In the genomic region with DNA sequence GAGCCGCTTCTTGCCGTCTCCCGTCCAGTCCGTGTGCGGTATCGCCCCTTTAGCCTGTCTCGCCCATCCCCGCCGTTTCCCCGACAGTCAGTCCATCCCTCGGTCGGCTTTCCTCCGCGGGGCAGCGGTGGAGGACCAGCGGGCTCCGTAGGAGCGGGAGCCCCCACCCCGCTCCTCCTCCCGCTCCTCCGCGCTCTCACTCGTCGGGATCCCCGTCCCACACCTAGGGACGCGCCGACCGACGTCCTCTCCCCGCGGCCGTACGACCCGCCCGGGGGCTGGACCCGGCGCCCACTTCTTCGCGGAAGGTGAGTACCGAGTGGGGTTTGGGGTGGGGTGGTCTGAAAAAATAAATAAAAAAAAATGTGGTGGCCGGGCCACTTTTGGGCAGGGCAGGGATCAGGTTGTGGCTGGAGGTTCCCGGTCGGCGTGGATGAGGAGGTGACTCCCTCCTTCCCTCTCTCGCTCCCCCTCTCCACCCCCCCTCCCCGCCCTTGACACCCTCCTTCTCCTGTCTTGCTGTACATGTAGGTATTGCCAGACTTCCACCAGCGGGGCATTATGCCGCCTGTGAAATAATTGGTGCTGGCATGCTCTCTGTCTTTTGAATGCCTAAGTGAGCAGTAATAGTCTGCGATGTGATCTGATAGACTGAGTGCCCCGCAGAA, we compare ENCODE assay signal across 8 mouse cellular contexts. TPM values are rescaled to one million over a fixed set of nuclear protein-coding genes. Genes with fewer than 3 reads are reported as not detected.
DNase-seq lines count a peak whose midpoint lies in the region; ATAC-seq and TF ChIP-seq lines count a peak whose summit lies in the region.

No protein-coding gene starts in this region.

- peak overlapping the region; percentile 62 for H3K9ac ChIP-seq in neural tube, embryonic 11.5 days (ENCODE audit: low read length)
- H3K9ac ChIP-seq in hindbrain, postnatal 0 days (replicated peaks; ENCODE audit: low read length) = peak overlapping the region; percentile 79
- H3K9ac ChIP-seq in liver, adult 2 months (ENCODE audit: low read depth, low read length) = peak overlapping the region; percentile 92

- peak overlapping the region; percentile 83 for H3K4me2 ChIP-seq in neural tube, embryonic 11.5 days (ENCODE audit: low read depth)
- peak overlapping the region; percentile 63 for H3K4me2 ChIP-seq in hindbrain, postnatal 0 days (ENCODE audit: low read depth, low read length)
- H3K4me2 ChIP-seq in myocyte (ENCODE audit: low read depth) = peak overlapping the region; percentile 93

- no peak for TF ChIP-seq POLR2A in liver, adult 2 months (IDR thresholded peaks at IDR 0.05; ENCODE audit: extremely low read depth, insufficient read depth, low read length)
- no peak for TF ChIP-seq POLR2A in myocyte (IDR thresholded peaks at IDR 0.05; ENCODE audit: insufficient read length, low read depth)

- H3K27ac ChIP-seq in neural tube, embryonic 11.5 days (ENCODE audit: low read depth, low read length) = peak overlapping the region; percentile 93
- H3K27ac ChIP-seq in hindbrain, postnatal 0 days = peak overlapping the region; percentile 88
- peak overlapping the region; percentile 79 for H3K27ac ChIP-seq in liver, adult 2 months (replicated peaks; ENCODE audit: insufficient read depth, low read depth, low read length)

- no peak for TF ChIP-seq CTCF in hindbrain, postnatal 0 days (IDR thresholded peaks at IDR 0.05; ENCODE audit: low read depth)
- TF ChIP-seq CTCF in liver, adult 2 months (IDR thresholded peaks at IDR 0.05; ENCODE audit: low read depth, low read length) = no peak

- WGBS in neural tube, embryonic 11.5 days = under 1% methylated on average over 48 of the region's 51 CpGs
- under 1% methylated on average over 50 of the region's 51 CpGs for WGBS in hindbrain, postnatal 0 days
- 1% methylated on average over 51 of the region's 51 CpGs for WGBS in liver, adult 2 months

- H3K9me3 ChIP-seq in neural tube, embryonic 11.5 days (ENCODE audit: control insufficient read depth, low read length) = no peaks in the 10 kb centered on the region
- H3K9me3 ChIP-seq in hindbrain, postnatal 0 days (ENCODE audit: low read length) = no peaks in the 10 kb centered on the region

- no peak for ATAC-seq in neural tube, embryonic 11.5 days (ENCODE audit: insufficient read depth, low FRiP score, low TSS enrichment)
- ATAC-seq in hindbrain, postnatal 0 days = peak; percentile 0

- H3K79me2 ChIP-seq in liver, adult 2 months (ENCODE audit: control insufficient read depth, insufficient read depth, low read length) = peaks cover 4% of the 10 kb centered on the region; the same call in 1 of the 2 replicates
- H3K79me2 ChIP-seq in myocyte (ENCODE audit: control insufficient read depth, insufficient read depth) = peaks cover 35% of the 10 kb centered on the region

- H3K27me3 ChIP-seq in neural tube, embryonic 11.5 days (ENCODE audit: control insufficient read depth, insufficient read depth, low read length) = no peaks in the 10 kb centered on the region
- no peaks in the 10 kb centered on the region for H3K27me3 ChIP-seq in hindbrain, postnatal 0 days (ENCODE audit: insufficient read depth, low read length)
- H3K27me3 ChIP-seq in liver, adult 2 months (ENCODE audit: control insufficient read depth, insufficient read depth, low read length) = no peaks in the 10 kb centered on the region
- no peaks in the 10 kb centered on the region for H3K27me3 ChIP-seq in myocyte (ENCODE audit: control insufficient read depth, insufficient read depth, insufficient read length)

- H3K4me1 ChIP-seq in neural tube, embryonic 11.5 days (ENCODE audit: control insufficient read depth, insufficient read depth, low read length) = peaks cover 3% of the 10 kb centered on the region; the same call in 1 of the 2 replicates
- no peaks in the 10 kb centered on the region for H3K4me1 ChIP-seq in hindbrain, postnatal 0 days (ENCODE audit: insufficient read depth, low read length)
- H3K4me1 ChIP-seq in liver, adult 2 months (ENCODE audit: control insufficient read depth, insufficient read depth, low read length) = peaks cover 2% of the 10 kb centered on the region; the same call in 1 of the 2 replicates

- H3ac ChIP-seq in myocyte (ENCODE audit: control insufficient read depth, insufficient read length) = peak overlapping the region; percentile 69

- H3K4me3 ChIP-seq in neural tube, embryonic 11.5 days (ENCODE audit: low read depth, low read length) = peak overlapping the region; percentile 63
- H3K4me3 ChIP-seq in hindbrain, postnatal 0 days (ENCODE audit: low read length) = peak overlapping the region; percentile 89
- peak overlapping the region; percentile 96 for H3K4me3 ChIP-seq in liver, adult 2 months (ENCODE audit: insufficient read depth, low read depth, low read length)
- peak overlapping the region; percentile 77 for H3K4me3 ChIP-seq in myocyte

- no peaks in the 10 kb centered on the region for H3K36me3 ChIP-seq in neural tube, embryonic 11.5 days (ENCODE audit: control insufficient read depth, insufficient read depth, low read length)
- no peaks in the 10 kb centered on the region for H3K36me3 ChIP-seq in hindbrain, postnatal 0 days (ENCODE audit: insufficient read depth, low read length)
- no peaks in the 10 kb centered on the region for H3K36me3 ChIP-seq in liver, adult 2 months (ENCODE audit: control insufficient read depth, insufficient read depth, low read length)
- H3K36me3 ChIP-seq in myocyte (ENCODE audit: control insufficient read depth, insufficient read depth) = peaks cover 3% of the 10 kb centered on the region

- DNase-seq in neural tube, embryonic 11.5 days (ENCODE audit: low spot score) = peak; percentile 48
- no peak for DNase-seq in neural tube, embryonic 10.5 days (ENCODE audit: extremely low spot score, low spot score)
- peak; percentile 67 for DNase-seq in R1 (ENCODE audit: low read depth, low spot score)
- peak; percentile 42 for DNase-seq in embryo, embryonic 11 days
- peak; percentile 70 for DNase-seq in hindbrain, postnatal 0 days (ENCODE audit: low spot score)
- DNase-seq in liver, adult 2 months (ENCODE audit: extremely low read depth, low read depth, low spot score) = peak; percentile 32
- no peak for DNase-seq in spleen, adult 12 weeks (ENCODE audit: low spot score)

TF ChIP-seq in myocyte, 11 proteins besides CTCF, POLR2A, EP300 and RAD21:
- TF ChIP-seq POLR2AphosphoS2 (IDR thresholded peaks at IDR 0.05; ENCODE audit: insufficient read length, low read depth) (no peak), MAX (IDR thresholded peaks at IDR 0.05; ENCODE audit: low read depth) (no peak), USF1 (IDR thresholded peaks at IDR 0.05; ENCODE audit: low read depth) (no peak), TCF3 (IDR thresholded peaks at IDR 0.05; ENCODE audit: insufficient read length, low read depth) (no peak), REST (IDR thresholded peaks at IDR 0.05; ENCODE audit: insufficient read depth, insufficient read length) (no peak), MYOG (IDR thresholded peaks at IDR 0.05; ENCODE audit: control insufficient read depth in 1 of 3, insufficient read depth in 1 of 3, insufficient read length in 2 of 3, low read depth in 2 of 3) (no peak), SRF (IDR thresholded peaks at IDR 0.05; ENCODE audit: control insufficient read depth, insufficient read length, low read depth) (no peak), TCF12 (IDR thresholded peaks at IDR 0.05; ENCODE audit: insufficient read depth, poor library complexity, severe bottlenecking) (no peak), E2F4 (IDR thresholded peaks at IDR 0.05; ENCODE audit: insufficient read depth) (no peak), CEBPB (IDR thresholded peaks at IDR 0.05; ENCODE audit: insufficient read depth, poor library complexity, severe bottlenecking) (no peak), MYOD1 (IDR thresholded peaks at IDR 0.05; ENCODE audit: control insufficient read depth in 1 of 3, insufficient read length in 2 of 3, low read depth in 2 of 3) (no peak)

RNA-seq across cellular contexts. Expression of a gene that starts 0.5 kb away (rescaled TPM):
- polyA plus RNA-seq in neural tube, embryonic 11.5 days (2014; fragmentation: Nextera tagmentation; extraction: Ambion mirVana) = 22.3 and 25.7 TPM in 2 replicates
- total RNA-seq in hindbrain, postnatal 0 days (2014; rRNA removed) = 18.0 and 26.3 TPM in 2 replicates
- polyA plus RNA-seq in hindbrain, postnatal 0 days (2015; fragmentation: Nextera tagmentation; extraction: Ambion mirVana) = 35.0 and 38.1 TPM in 2 replicates
- 8.0 and 10.0 TPM in 2 replicates for total RNA-seq in liver, adult 2 months (2014; rRNA removed)
- polyA plus RNA-seq in liver, adult 2 months (2012; rRNA removed) = 9.3 and 10.6 TPM in 2 replicates
- 20.9 TPM for polyA plus RNA-seq in myocyte (2012; fragmentation: generic; extraction: Trizol)

Comparison
In these comparisons a context has a peak if more than half of its experiments do, and no peak if none do; other contexts are left out.
1. DNase-seq: peak in neural tube, embryonic 11.5 days (single experiment), R1 (single experiment), embryo, embryonic 11 days (single experiment), hindbrain, postnatal 0 days (single experiment) and liver, adult 2 months (single experiment); none in neural tube, embryonic 10.5 days (single experiment) and spleen, adult 12 weeks (single experiment).
2. Peak in every context shown above with its lines, with median percentiles within 50 percentile points of each other: H3K27ac ChIP-seq, H3K4me2 ChIP-seq, H3K4me3 ChIP-seq and H3K9ac ChIP-seq.